ENCODE assay signal across 8 mouse cellular contexts in the genomic region with DNA sequence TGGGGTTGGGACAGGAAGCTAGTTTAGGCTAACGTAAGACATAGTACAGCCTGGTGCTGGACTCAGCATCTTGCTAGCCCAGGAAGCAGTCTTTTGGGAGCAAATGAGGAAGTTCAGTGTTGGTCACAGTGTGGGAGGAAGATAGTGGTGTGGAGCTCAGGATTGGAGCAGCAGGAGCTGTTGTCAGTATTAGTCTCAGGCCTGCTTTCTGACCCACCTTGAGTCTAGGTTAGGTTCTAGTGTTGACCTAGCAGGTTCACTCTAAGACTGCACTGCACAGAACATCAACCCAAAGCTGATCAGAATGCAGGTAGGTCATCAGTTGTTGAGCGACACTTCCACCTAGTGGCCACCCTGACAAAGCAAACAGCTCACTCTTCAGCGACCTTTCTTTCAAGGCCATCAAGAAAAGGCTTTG. TPM values are rescaled to one million over a fixed set of nuclear protein-coding genes. Genes with fewer than 3 reads are reported as not detected.
A peak's percentile ranks its signal among the peaks of the same experiment; 100 is the strongest.
DNase-seq lines count a peak whose midpoint lies in the region; ATAC-seq and TF ChIP-seq lines count a peak whose summit lies in the region.

No protein-coding gene starts in this region.

- H3K27me3 ChIP-seq in cerebellum, adult 2 months (ENCODE audit: control insufficient read depth, insufficient read depth, low read length): no peaks in the 10 kb centered on the region
- no peaks in the 10 kb centered on the region for H3K27me3 ChIP-seq in heart, embryonic 13.5 days (replicated peaks)
- H3K27me3 ChIP-seq in splenic B cell, adult 2 months (ENCODE audit: control insufficient read depth, insufficient read depth, low read length, poor library complexity, severe bottlenecking): no peaks in the 10 kb centered on the region

- in situ Hi-C loops in ES-E14 (cut with MboI; ENCODE audit: low sequenced_read_pairs in 2 of 2, unreplicated experiment in 2 of 2): no loop called here

- no peak overlapping the region for H3K4me3 ChIP-seq in ES-E14 (ENCODE audit: insufficient read depth in 1 of 2, low read depth in 1 of 2, low read length in 2 of 2, poor library complexity in 1 of 2, severe bottlenecking in 1 of 2)
- H3K4me3 ChIP-seq in cerebellum, adult 2 months (replicated peaks; ENCODE audit: insufficient read depth, low read depth, low read length): no peak overlapping the region
- H3K4me3 ChIP-seq in heart, embryonic 13.5 days: no peak overlapping the region

- no peak overlapping the region for H3K9ac ChIP-seq in ES-E14 (ENCODE audit: insufficient read depth, low read depth, low read length, poor library complexity, severe bottlenecking)
- no peak overlapping the region for H3K9ac ChIP-seq in heart, embryonic 13.5 days

- WGBS in cerebellum, adult 2 months: 39% methylated on average over 3 of the region's 3 CpGs
- WGBS in heart, embryonic 13.5 days: 38% methylated on average over 3 of the region's 3 CpGs

- no peak for ATAC-seq in heart, embryonic 13.5 days (ENCODE audit: extremely low read depth, insufficient number of reproducible peaks, low FRiP score, low TSS enrichment)
- peak; percentile 51 for ATAC-seq in megakaryocyte progenitor cell, adult 5-6 weeks (replicated peaks; ENCODE audit: poor library complexity)

- H3K27ac ChIP-seq in ES-E14 (ENCODE audit: insufficient read depth, low read depth, low read length, poor library complexity, severe bottlenecking): no peak overlapping the region
- H3K27ac ChIP-seq in cerebellum, adult 2 months (ENCODE audit: insufficient read depth, low read length): no peak overlapping the region
- H3K27ac ChIP-seq in heart, embryonic 13.5 days (replicated peaks): peak overlapping the region; percentile 46; the same call in 1 of the 2 replicates

- peak; percentile 80 for DNase-seq in A20 (ENCODE audit: low read depth, low spot score)
- peak; percentile 52 for DNase-seq in ES-E14 (ENCODE audit: low read depth, low spot score)
- DNase-seq in cerebellum, adult 2 months: peak; percentile 62 to 66
- peak; percentile 71 for DNase-seq in kidney, postnatal 14 days
- peak; percentile 88 for DNase-seq in splenic B cell, adult 2 months (ENCODE audit: low read depth, low spot score)
- no peak for DNase-seq in urinary bladder, postnatal 10 days (ENCODE audit: low spot score)

- H3K9me3 ChIP-seq in ES-E14 (ENCODE audit: control insufficient read depth, insufficient read depth, low read depth, low read length): no peaks in the 10 kb centered on the region
- no peaks in the 10 kb centered on the region for H3K9me3 ChIP-seq in heart, embryonic 13.5 days

- no peak overlapping the region for H3K4me2 ChIP-seq in heart, embryonic 13.5 days

- TF ChIP-seq CTCF in cerebellum, adult 2 months (IDR thresholded peaks at IDR 0.05; ENCODE audit: borderline replicate concordance, insufficient read depth, low read depth, low read length): peak; percentile 90

- no peak for TF ChIP-seq POLR2A in cerebellum, adult 2 months (IDR thresholded peaks at IDR 0.05; ENCODE audit: borderline replicate concordance, insufficient read depth, low read length)

- peaks cover 53% of the 10 kb centered on the region for H3K36me3 ChIP-seq in ES-E14 (ENCODE audit: control insufficient read depth, insufficient read depth, low read length, poor library complexity, severe bottlenecking)
- H3K36me3 ChIP-seq in heart, embryonic 13.5 days: peaks cover 72% of the 10 kb centered on the region
- peaks cover 11% of the 10 kb centered on the region for H3K36me3 ChIP-seq in splenic B cell, adult 2 months (ENCODE audit: control insufficient read depth, insufficient read depth, low read length, poor library complexity, severe bottlenecking)

- H3K4me1 ChIP-seq in ES-E14 (ENCODE audit: control insufficient read depth in 2 of 2, insufficient read depth in 2 of 2, low read length in 2 of 2, poor library complexity in 1 of 2): no peaks in the 10 kb centered on the region
- H3K4me1 ChIP-seq in cerebellum, adult 2 months (ENCODE audit: control insufficient read depth, insufficient read depth, low read length): no peaks in the 10 kb centered on the region
- peaks cover 17% of the 10 kb centered on the region for H3K4me1 ChIP-seq in heart, embryonic 13.5 days

TF ChIP-seq in ES-E14, 5 proteins besides CTCF, POLR2A, EP300 and RAD21:
- TF ChIP-seq HCFC1 (IDR thresholded peaks at IDR 0.05; ENCODE audit: borderline replicate concordance, insufficient read depth, low read length) (no peak), CHD2 (IDR thresholded peaks at IDR 0.05; ENCODE audit: low read depth, low read length) (no peak), ZC3H11A (IDR thresholded peaks at IDR 0.05; ENCODE audit: borderline replicate concordance, low read depth, low read length) (0 out of 2 replicates have a peak, but pooled peaks have one; percentile 14)

RNA-seq across cellular contexts. Expression of gene Fermt3, which starts 1.0 kb away (rescaled TPM):
- total RNA-seq in ES-E14 (2012; rRNA removed): 2.6 and 3.8 TPM in 2 replicates
- polyA plus RNA-seq in cerebellum, adult 2 months (2012; rRNA removed): 2.2 and 2.3 TPM in 2 replicates
- polyA plus RNA-seq in heart, embryonic 13.5 days (2015; fragmentation: Nextera tagmentation; extraction: Ambion mirVana): 7.6 and 8.1 TPM in 2 replicates
- 63.8 and 78.7 TPM in 2 replicates for total RNA-seq in megakaryocyte progenitor cell, adult 5-6 weeks (2015)
- total RNA-seq in megakaryocyte progenitor cell, adult 5-6 weeks (2017): 216 and 225 TPM in 2 replicates

RNA-seq across cellular contexts. Expression of gene Stip1, which starts 19.5 kb away (rescaled TPM):
- 217 and 280 TPM in 2 replicates for total RNA-seq in ES-E14 (2012; rRNA removed)
- 215 and 217 TPM in 2 replicates for polyA plus RNA-seq in cerebellum, adult 2 months (2012; rRNA removed)
- polyA plus RNA-seq in heart, embryonic 13.5 days (2015; fragmentation: Nextera tagmentation; extraction: Ambion mirVana): 207 and 228 TPM in 2 replicates
- total RNA-seq in megakaryocyte progenitor cell, adult 5-6 weeks (2015): 197 and 204 TPM in 2 replicates
- 244 and 250 TPM in 2 replicates for total RNA-seq in megakaryocyte progenitor cell, adult 5-6 weeks (2017)

RNA-seq across cellular contexts. Expression of gene Trpt1, which starts 24.3 kb away (rescaled TPM):
- total RNA-seq in ES-E14 (2012; rRNA removed): 5.0 and 6.9 TPM in 2 replicates
- polyA plus RNA-seq in cerebellum, adult 2 months (2012; rRNA removed): 29.6 and 31.3 TPM in 2 replicates
- 15.8 and 16.6 TPM in 2 replicates for polyA plus RNA-seq in heart, embryonic 13.5 days (2015; fragmentation: Nextera tagmentation; extraction: Ambion mirVana)
- 1.4 and 2.2 TPM in 2 replicates for total RNA-seq in megakaryocyte progenitor cell, adult 5-6 weeks (2015)
- total RNA-seq in megakaryocyte progenitor cell, adult 5-6 weeks (2017): 0.08 and 0.81 TPM in 2 replicates

RNA-seq across cellular contexts. Expression of gene Nudt22, which starts 24.3 kb away (rescaled TPM):
- 12.7 and 13.2 TPM in 2 replicates for total RNA-seq in ES-E14 (2012; rRNA removed)
- 40.4 and 43.5 TPM in 2 replicates for polyA plus RNA-seq in cerebellum, adult 2 months (2012; rRNA removed)
- polyA plus RNA-seq in heart, embryonic 13.5 days (2015; fragmentation: Nextera tagmentation; extraction: Ambion mirVana): 23.3 and 26.8 TPM in 2 replicates
- 10.6 and 18.9 TPM in 2 replicates for total RNA-seq in megakaryocyte progenitor cell, adult 5-6 weeks (2015)
- 7.7 and 13.3 TPM in 2 replicates for total RNA-seq in megakaryocyte progenitor cell, adult 5-6 weeks (2017)

RNA-seq across cellular contexts. Expression of gene Dnajc4, which starts 27.9 kb away (rescaled TPM):
- total RNA-seq in ES-E14 (2012; rRNA removed): 14.0 and 22.0 TPM in 2 replicates
- polyA plus RNA-seq in cerebellum, adult 2 months (2012; rRNA removed): 63.6 and 66.4 TPM in 2 replicates
- 33.2 and 35.6 TPM in 2 replicates for polyA plus RNA-seq in heart, embryonic 13.5 days (2015; fragmentation: Nextera tagmentation; extraction: Ambion mirVana)
- 10.2 and 11.5 TPM in 2 replicates for total RNA-seq in megakaryocyte progenitor cell, adult 5-6 weeks (2015)
- 8.6 and 17.8 TPM in 2 replicates for total RNA-seq in megakaryocyte progenitor cell, adult 5-6 weeks (2017)

Comparison
In these comparisons a context has a peak if more than half of its experiments do, and no peak if none do; other contexts are left out.
1. RNA of gene Fermt3, which starts 1.0 kb away (total RNA-seq): 63.8 to 225 TPM in megakaryocyte progenitor cell, adult 5-6 weeks; 2.6 to 3.8 TPM in ES-E14; every median in the first group is over 10 times any median in the second.